Comparison of ENCODE assay signal across 9 mouse cellular contexts in genomic region chr3:82250796-82251261, GRCm38 (mm10).
A peak's percentile ranks its signal among the peaks of the same experiment; 100 is the strongest.
DNase-seq lines count a peak whose midpoint lies in the region; ATAC-seq lines count a peak whose summit lies in the region.
"Had no signal": no experiment of that assay in that cellular context is flagged by ENCODE, and none has a peak within 500 bp of the region (broad histone marks: within the 10 kb centered on the region; RNA-seq: fewer than 3 reads in every experiment).

No protein-coding gene starts in this region.

- peaks cover 12% of the 10 kb centered on the region for H3K4me1 ChIP-seq in forebrain, embryonic 15.5 days
- H3K4me1 ChIP-seq in forebrain, embryonic 11.5 days (replicated peaks; ENCODE audit: control insufficient read depth, insufficient read depth, low read length) = no peaks in the 10 kb centered on the region
- H3K4me1 ChIP-seq in embryonic facial prominence, embryonic 13.5 days = peaks cover 10% of the 10 kb centered on the region
- 0 out of 2 replicates have a peak, but pooled peaks cover 4% of the 10 kb centered on the region for H3K4me1 ChIP-seq in kidney, embryonic 14.5 days (ENCODE audit: control insufficient read depth, insufficient read depth, low read length)
- H3K4me1 ChIP-seq in stomach, embryonic 15.5 days = no peaks in the 10 kb centered on the region
- H3K4me1 ChIP-seq: limb, embryonic 15.5 days had no signal

- no peaks in the 10 kb centered on the region for H3K9me3 ChIP-seq in forebrain, embryonic 15.5 days
- H3K9me3 ChIP-seq in forebrain, embryonic 11.5 days (ENCODE audit: control insufficient read depth, low read length) = no peaks in the 10 kb centered on the region
- H3K9me3 ChIP-seq in embryonic facial prominence, embryonic 13.5 days = no peaks in the 10 kb centered on the region
- H3K9me3 ChIP-seq in kidney, embryonic 14.5 days (ENCODE audit: control insufficient read depth, low read length) = no peaks in the 10 kb centered on the region
- H3K9me3 ChIP-seq in stomach, embryonic 15.5 days = no peaks in the 10 kb centered on the region
- H3K9me3 ChIP-seq: limb, embryonic 15.5 days had no signal

- H3K4me3 ChIP-seq in forebrain, embryonic 15.5 days = no peak overlapping the region
- no peak overlapping the region for H3K4me3 ChIP-seq in forebrain, embryonic 11.5 days (ENCODE audit: low read depth, low read length)
- H3K4me3 ChIP-seq in embryonic facial prominence, embryonic 13.5 days = no peak overlapping the region
- H3K4me3 ChIP-seq in kidney, embryonic 14.5 days (ENCODE audit: low read length) = no peak overlapping the region
- H3K4me3 ChIP-seq in stomach, embryonic 15.5 days (replicated peaks) = no peak overlapping the region
- H3K4me3 ChIP-seq: limb, embryonic 15.5 days had no signal

- no peaks in the 10 kb centered on the region for H3K27me3 ChIP-seq in forebrain, embryonic 15.5 days
- H3K27me3 ChIP-seq in forebrain, embryonic 11.5 days (ENCODE audit: control insufficient read depth, insufficient read depth, low read length) = no peaks in the 10 kb centered on the region
- H3K27me3 ChIP-seq in embryonic facial prominence, embryonic 13.5 days = no peaks in the 10 kb centered on the region
- H3K27me3 ChIP-seq in kidney, embryonic 14.5 days (ENCODE audit: control insufficient read depth, insufficient read depth, low read length) = no peaks in the 10 kb centered on the region
- H3K27me3 ChIP-seq in stomach, embryonic 15.5 days (replicated peaks) = no peaks in the 10 kb centered on the region
- H3K27me3 ChIP-seq: limb, embryonic 15.5 days had no signal

- H3K4me2 ChIP-seq in forebrain, embryonic 15.5 days (replicated peaks) = no peak overlapping the region
- no peak overlapping the region for H3K4me2 ChIP-seq in forebrain, embryonic 11.5 days (ENCODE audit: low read depth, low read length, severe bottlenecking)
- H3K4me2 ChIP-seq in embryonic facial prominence, embryonic 13.5 days = peak overlapping the region; percentile 23
- no peak overlapping the region for H3K4me2 ChIP-seq in kidney, embryonic 14.5 days (replicated peaks; ENCODE audit: low read depth, low read length)
- no peak overlapping the region for H3K4me2 ChIP-seq in stomach, embryonic 15.5 days
- H3K4me2 ChIP-seq: limb, embryonic 15.5 days had no signal

- H3K9ac ChIP-seq in forebrain, embryonic 15.5 days (replicated peaks) = no peak overlapping the region
- H3K9ac ChIP-seq in forebrain, embryonic 11.5 days (ENCODE audit: low read length) = no peak overlapping the region
- no peak overlapping the region for H3K9ac ChIP-seq in embryonic facial prominence, embryonic 13.5 days
- no peak overlapping the region for H3K9ac ChIP-seq in kidney, embryonic 14.5 days (ENCODE audit: low read depth, low read length)
- H3K9ac ChIP-seq in stomach, embryonic 15.5 days = no peak overlapping the region
- H3K9ac ChIP-seq: limb, embryonic 15.5 days had no signal

- H3K36me3 ChIP-seq in forebrain, embryonic 15.5 days = no peaks in the 10 kb centered on the region
- no peaks in the 10 kb centered on the region for H3K36me3 ChIP-seq in forebrain, embryonic 11.5 days (ENCODE audit: control insufficient read depth, insufficient read depth, low read length)
- H3K36me3 ChIP-seq in embryonic facial prominence, embryonic 13.5 days = no peaks in the 10 kb centered on the region
- H3K36me3 ChIP-seq in kidney, embryonic 14.5 days (ENCODE audit: control insufficient read depth, insufficient read depth, low read length) = no peaks in the 10 kb centered on the region
- H3K36me3 ChIP-seq in stomach, embryonic 15.5 days = no peaks in the 10 kb centered on the region
- H3K36me3 ChIP-seq: limb, embryonic 15.5 days had no signal

- WGBS in forebrain, embryonic 15.5 days = 48% methylated on average over 3 of the region's 3 CpGs
- WGBS in forebrain, embryonic 11.5 days = 66% methylated on average over 3 of the region's 3 CpGs
- WGBS in embryonic facial prominence, embryonic 13.5 days = 33% methylated on average over 3 of the region's 3 CpGs
- WGBS in kidney, embryonic 14.5 days = 69% methylated on average over 3 of the region's 3 CpGs
- 42% methylated on average over 3 of the region's 3 CpGs for WGBS in stomach, embryonic 15.5 days

- H3K27ac ChIP-seq in forebrain, embryonic 15.5 days (replicated peaks) = peak overlapping the region; percentile 84
- H3K27ac ChIP-seq in forebrain, embryonic 11.5 days (ENCODE audit: low read depth, low read length) = no peak overlapping the region
- peak overlapping the region; percentile 57 for H3K27ac ChIP-seq in embryonic facial prominence, embryonic 13.5 days
- H3K27ac ChIP-seq in kidney, embryonic 14.5 days (ENCODE audit: low read depth, low read length) = peak overlapping the region; percentile 71
- H3K27ac ChIP-seq in stomach, embryonic 15.5 days = peak overlapping the region; percentile 85
- H3K27ac ChIP-seq: limb, embryonic 15.5 days had no signal

- peak; percentile 47 for ATAC-seq in forebrain, embryonic 15.5 days (replicated peaks)
- ATAC-seq in forebrain, embryonic 11.5 days (replicated peaks; ENCODE audit: low FRiP score) = no peak
- ATAC-seq in embryonic facial prominence, embryonic 13.5 days (ENCODE audit: insufficient number of reproducible peaks, insufficient read depth, low FRiP score, low TSS enrichment, low read depth) = no peak
- ATAC-seq in kidney, embryonic 14.5 days (ENCODE audit: low FRiP score, low TSS enrichment) = no peak
- ATAC-seq in stomach, embryonic 15.5 days (ENCODE audit: insufficient read depth, low FRiP score, low read depth) = peak; percentile 70; the same call in 1 of the 2 replicates

- intact Hi-C loops in gastrocnemius, postnatal 36 days (cut with DNase I) = no loop called here

- DNase-seq in forebrain, embryonic 11.5 days (ENCODE audit: low spot score) = no peak
- DNase-seq in lung, postnatal 10 days = peak; percentile 37
- DNase-seq in gastrocnemius, adult 18-20 months (ENCODE audit: low spot score) = no peak
- no peak for DNase-seq in gastrocnemius, postnatal 36 days

Comparison
In these comparisons a context has a peak if more than half of its experiments do, and no peak if none do; other contexts are left out.
1. ATAC-seq: peak in forebrain, embryonic 15.5 days (single experiment) and stomach, embryonic 15.5 days (single experiment); none in forebrain, embryonic 11.5 days (single experiment), embryonic facial prominence, embryonic 13.5 days (single experiment) and kidney, embryonic 14.5 days (single experiment).